Mouse (Mus musculus) forebrain, postnatal 0 days (tissue): ENCODE measurements around the gene Gtsf1l. TPM values are rescaled to one million over a fixed set of nuclear protein-coding genes. Genes with fewer than 3 reads are reported as not detected.

Experiments used
- ATAC-seq: fragments of 200-750 bp; cut with Nextera tagmentation; 2 replicates; pipeline ENCODE4 v1.8.0; 2017; ENCODE audit warnings: mild to moderate bottlenecking, moderate library complexity
- DNase-seq: peaks from one replicate; pipeline ENCODE4 v3.0.0-alpha.2; 2015
- H3K27ac ChIP-seq: fragments of 300-500 bp; sonication (generic); 2 replicates; pipeline ENCODE4 v1.5.1; 2014; ENCODE audit warnings: low read depth, mild to moderate bottlenecking, antibody characterized with exemption, low read length, moderate library complexity, mixed read lengths
- H3K27me3 ChIP-seq: fragments of 300-500 bp; sonication (generic); 2 replicates; pipeline ENCODE4 v1.6.1; 2014; ENCODE audit warnings: mild to moderate bottlenecking, low read length, mixed read lengths; ENCODE audit not compliant: insufficient read depth
- H3K36me3 ChIP-seq: fragments of 300-500 bp; sonication (generic); 2 replicates; pipeline ENCODE4 v1.6.1; 2014; ENCODE audit warnings: mild to moderate bottlenecking, moderate library complexity; ENCODE audit not compliant: insufficient read depth
- H3K4me1 ChIP-seq: fragments of 300-500 bp; sonication (generic); 2 replicates; pipeline ENCODE4 v1.6.1; 2014; ENCODE audit warnings: antibody characterized with exemption; ENCODE audit not compliant: insufficient read depth
- H3K4me2 ChIP-seq: fragments of 300-500 bp; sonication (generic); 2 replicates; pipeline ENCODE4 v1.6.1; 2014; ENCODE audit warnings: low read depth, mild to moderate bottlenecking, moderate library complexity
- H3K4me3 ChIP-seq: fragments of 300-500 bp; sonication (generic); 2 replicates; pipeline ENCODE4 v1.5.1; 2014; ENCODE audit warnings: low read depth, low read length, mixed read lengths
- H3K9ac ChIP-seq: fragments of 300-500 bp; sonication (generic); 2 replicates; pipeline ENCODE4 v1.6.1; 2014; ENCODE audit warnings: mild to moderate bottlenecking
- H3K9me3 ChIP-seq: fragments of 300-500 bp; sonication (generic); 2 replicates; pipeline ENCODE4 v1.6.1; 2016; ENCODE audit warnings: low read length
- CTCF ChIP-seq: sonication (generic); IDR thresholded peaks from 2 replicates; pipeline ENCODE4 v1.5.1; 2016; ENCODE audit warnings: antibody characterized with exemption, control low read depth, low read depth
- WGBS: fragments of 180-500 bp; shearing (Covaris S2); extraction: QIAGEN DNeasy Blood & Tissue Kit; methylation state at CpG from one replicate; pipeline ENCODE4 v1.1.7; 2014; 5-methylcytosine and 5-hydroxymethylcytosine counted together
- polyA plus RNA-seq: library from polyadenylated mRNA; unstranded; fragments of >200 nt; fragmentation: Nextera tagmentation; extraction: Ambion mirVana; gene quantifications from 2 replicates; pipeline ENCODE4 v1.2.1, GENCODE M21; 2015
- total RNA-seq: library from RNA; depleted of rRNA; stranded (reverse); fragments of >200 nt; gene quantifications from 2 replicates; pipeline ENCODE4 v1.2.3, GENCODE M21; 2014

Gtsf1l gene
- total and polyA plus RNA-seq, 2 experiments from 2014 or later = 0.31 TPM; not detected in 1

DNA sequence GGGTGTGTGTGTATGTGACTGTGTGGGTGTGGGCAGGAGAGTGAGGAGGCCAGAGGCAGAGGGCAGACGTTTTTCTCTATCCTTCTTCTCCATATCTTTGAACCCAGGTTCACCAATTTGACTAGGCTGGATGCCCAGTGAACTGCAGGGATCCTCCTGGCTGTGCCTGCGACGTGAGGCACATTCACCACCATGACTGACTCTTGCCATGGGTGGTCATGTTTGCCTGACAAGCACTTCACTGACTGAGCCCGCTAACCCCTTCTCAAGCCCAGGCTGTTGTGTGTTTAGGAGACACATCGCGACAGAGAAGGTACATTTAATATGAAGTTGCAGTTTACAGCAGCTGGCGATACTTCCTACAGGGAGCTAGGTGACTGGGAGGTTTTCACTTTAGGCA lies 14.6 kb upstream of the Gtsf1l start:
- WGBS = 46% methylated on average over 7 of the region's 7 CpGs
- ATAC-seq = no peak

DNA sequence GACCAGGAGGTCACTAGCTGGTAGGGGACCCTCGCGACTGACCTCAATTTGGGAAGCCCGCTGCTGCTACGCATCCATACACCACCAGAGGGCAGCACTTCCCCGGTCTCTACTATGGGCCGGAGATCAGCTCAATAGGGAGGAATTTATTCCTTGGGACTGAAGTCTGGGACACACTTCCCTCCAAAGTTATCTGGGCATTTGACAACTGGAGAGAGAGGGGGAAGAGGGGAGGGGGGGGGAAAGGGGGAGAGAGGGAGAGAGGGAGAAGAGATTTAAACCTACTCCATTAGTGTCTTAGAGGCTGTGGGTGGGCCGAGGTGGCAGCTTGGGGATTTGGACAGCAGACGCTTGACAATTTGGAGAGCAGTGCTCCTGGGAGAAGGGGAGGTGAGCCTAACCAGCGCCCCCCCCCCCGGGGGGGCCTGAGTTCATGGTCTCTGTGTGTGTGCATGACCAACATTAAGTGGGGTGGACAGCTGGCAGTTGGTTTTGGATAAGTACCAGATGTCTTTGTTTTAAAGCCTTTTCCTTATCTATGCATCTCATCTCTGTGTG lies 14.1 kb upstream of the Gtsf1l start:
- Histone ChIP-seq H3K9me3 (no peaks in the 10 kb centered on the region), H3K4me3 (no peak overlapping the region), H3K27ac (no peak overlapping the region), H3K27me3 (peaks cover 12% of the 10 kb centered on the region; the same call in 1 of the 2 replicates), H3K4me1 (no peaks in the 10 kb centered on the region), H3K36me3 (no peaks in the 10 kb centered on the region), H3K9ac (no peak overlapping the region), H3K4me2 (no peak overlapping the region)
- WGBS = 8% methylated on average over 10 of the region's 10 CpGs
- DNase-seq (peak; percentile 78), ATAC-seq (no peak)
- TF ChIP-seq CTCF = peak; percentile 92

More for the DNA sequence above, 14.6 kb upstream of the Gtsf1l start:
- no peak for TF ChIP-seq CTCF
- Histone ChIP-seq H3K27ac (no peak overlapping the region), H3K4me3 (no peak overlapping the region), H3K4me1 (no peaks in the 10 kb centered on the region), H3K9me3 (no peaks in the 10 kb centered on the region), H3K9ac (no peak overlapping the region), H3K36me3 (no peaks in the 10 kb centered on the region), H3K27me3 (peaks cover 12% of the 10 kb centered on the region; the same call in 1 of the 2 replicates), H3K4me2 (no peak overlapping the region)
- no peak for DNase-seq

DNA sequence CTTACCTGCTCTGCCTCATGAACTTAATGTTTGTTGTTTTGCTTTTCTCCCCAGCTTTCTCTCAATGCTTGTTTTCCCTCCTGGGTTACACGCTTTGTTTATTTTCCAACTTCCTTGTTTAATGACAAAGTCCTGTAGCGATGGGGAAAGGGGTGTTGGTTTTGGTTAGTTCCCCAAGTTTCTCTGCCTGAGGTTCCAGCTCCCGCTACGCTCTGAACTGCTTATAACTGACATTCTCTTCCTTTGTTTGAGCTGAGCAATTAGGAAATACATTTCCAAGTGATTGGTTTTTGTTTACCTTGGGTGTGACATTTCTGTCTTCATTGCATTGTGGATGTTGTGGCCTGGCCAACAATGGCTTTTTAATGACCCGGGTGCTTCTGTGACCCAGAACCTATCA lies 12.9 kb upstream of the Gtsf1l start:
- H3K27ac ChIP-seq = no peak overlapping the region
- 50% methylated on average over 5 of the region's 5 CpGs for WGBS
- H3K9me3 ChIP-seq = no peaks in the 10 kb centered on the region
- DNase-seq (no peak), ATAC-seq (no peak)
- H3K4me3 ChIP-seq = no peak overlapping the region
- no peaks in the 10 kb centered on the region for H3K4me1 ChIP-seq
- H3K4me2 ChIP-seq = no peak overlapping the region
- TF ChIP-seq CTCF = no peak
- H3K9ac ChIP-seq = no peak overlapping the region
- H3K36me3 ChIP-seq = no peaks in the 10 kb centered on the region
- H3K27me3 ChIP-seq = peaks cover 12% of the 10 kb centered on the region; the same call in 1 of the 2 replicates

DNA sequence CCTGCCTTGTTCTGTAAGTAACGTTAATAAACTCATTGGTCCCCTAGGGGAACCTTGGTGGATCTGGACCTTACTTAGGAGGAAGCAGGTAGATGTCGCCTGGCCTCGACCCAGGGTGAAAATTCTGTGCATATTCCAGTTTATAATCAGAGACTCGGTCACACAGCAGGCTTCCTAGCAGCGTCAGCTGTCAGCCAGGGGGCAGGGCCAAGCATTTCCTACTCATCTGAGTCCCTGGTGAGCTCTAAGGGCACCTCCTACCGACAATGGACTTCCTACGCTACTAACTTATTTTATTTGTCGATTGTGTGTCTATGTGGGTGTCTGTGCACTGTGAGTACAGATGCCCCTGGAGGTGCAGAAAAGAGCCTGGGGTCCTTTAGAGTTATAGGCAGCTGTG lies 12.3 kb upstream of the Gtsf1l start:
- 58% methylated on average over 8 of the region's 8 CpGs for WGBS
- no peak overlapping the region for H3K9ac ChIP-seq
- H3K4me3 ChIP-seq = no peak overlapping the region
- ATAC-seq (no peak), DNase-seq (no peak)
- H3K27ac ChIP-seq = no peak overlapping the region
- H3K27me3 ChIP-seq = peaks cover 12% of the 10 kb centered on the region; the same call in 1 of the 2 replicates
- no peaks in the 10 kb centered on the region for H3K4me1 ChIP-seq
- no peak overlapping the region for H3K4me2 ChIP-seq
- no peak for TF ChIP-seq CTCF
- no peaks in the 10 kb centered on the region for H3K9me3 ChIP-seq
- no peaks in the 10 kb centered on the region for H3K36me3 ChIP-seq

DNA sequence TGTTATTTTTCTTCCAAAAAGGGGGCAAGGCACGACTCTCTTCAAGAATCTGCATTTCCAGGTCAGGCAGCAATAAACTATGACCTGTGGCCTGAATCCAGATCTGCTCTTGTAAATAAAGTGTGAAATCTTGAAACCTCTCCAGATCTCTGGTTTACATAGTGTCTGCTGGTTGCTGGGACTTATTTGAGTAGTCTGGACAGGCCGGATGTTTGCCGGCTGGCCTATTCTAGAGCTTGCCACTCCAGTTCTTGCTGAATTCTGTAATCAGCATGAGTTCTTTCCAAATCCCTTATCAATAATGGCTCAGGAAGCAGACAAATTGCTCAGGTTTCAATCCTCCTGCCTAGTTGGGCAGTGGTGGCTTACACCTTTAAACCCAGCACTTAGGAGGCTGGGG lies 8.1 kb upstream of the Gtsf1l start:
- TF ChIP-seq CTCF = no peak
- no peaks in the 10 kb centered on the region for H3K36me3 ChIP-seq
- no peak overlapping the region for H3K27ac ChIP-seq
- no peak overlapping the region for H3K4me3 ChIP-seq
- 70% methylated on average over 3 of the region's 3 CpGs for WGBS
- no peak for ATAC-seq
- DNase-seq = no peak
- H3K4me1 ChIP-seq = no peaks in the 10 kb centered on the region
- no peak overlapping the region for H3K4me2 ChIP-seq
- H3K9me3 ChIP-seq = no peaks in the 10 kb centered on the region
- no peak overlapping the region for H3K9ac ChIP-seq
- no peaks in the 10 kb centered on the region for H3K27me3 ChIP-seq

DNA sequence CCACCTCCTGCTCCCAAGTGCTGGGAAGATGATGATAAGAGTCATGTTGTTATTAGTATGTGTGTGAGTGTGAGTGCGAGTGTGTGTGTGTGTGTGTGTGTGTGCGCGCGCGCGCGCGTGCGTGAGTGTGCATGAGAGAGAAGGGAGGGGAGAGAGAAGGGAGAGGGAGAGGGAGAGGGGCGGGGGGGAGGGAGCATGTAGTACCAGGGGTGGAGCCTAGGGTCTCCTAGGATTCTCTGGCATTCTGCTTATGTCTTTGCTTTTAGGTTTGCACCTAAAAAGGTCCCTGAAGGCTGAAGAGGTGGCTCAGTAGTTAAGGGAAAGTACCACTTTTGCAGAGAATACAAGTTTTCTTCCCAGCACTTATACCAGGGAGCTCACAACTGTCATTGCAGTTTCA lies 7.3 kb upstream of the Gtsf1l start:
- TF ChIP-seq CTCF = no peak
- H3K9ac ChIP-seq = no peak overlapping the region
- 94% methylated on average over 10 of the region's 10 CpGs for WGBS

DNA sequence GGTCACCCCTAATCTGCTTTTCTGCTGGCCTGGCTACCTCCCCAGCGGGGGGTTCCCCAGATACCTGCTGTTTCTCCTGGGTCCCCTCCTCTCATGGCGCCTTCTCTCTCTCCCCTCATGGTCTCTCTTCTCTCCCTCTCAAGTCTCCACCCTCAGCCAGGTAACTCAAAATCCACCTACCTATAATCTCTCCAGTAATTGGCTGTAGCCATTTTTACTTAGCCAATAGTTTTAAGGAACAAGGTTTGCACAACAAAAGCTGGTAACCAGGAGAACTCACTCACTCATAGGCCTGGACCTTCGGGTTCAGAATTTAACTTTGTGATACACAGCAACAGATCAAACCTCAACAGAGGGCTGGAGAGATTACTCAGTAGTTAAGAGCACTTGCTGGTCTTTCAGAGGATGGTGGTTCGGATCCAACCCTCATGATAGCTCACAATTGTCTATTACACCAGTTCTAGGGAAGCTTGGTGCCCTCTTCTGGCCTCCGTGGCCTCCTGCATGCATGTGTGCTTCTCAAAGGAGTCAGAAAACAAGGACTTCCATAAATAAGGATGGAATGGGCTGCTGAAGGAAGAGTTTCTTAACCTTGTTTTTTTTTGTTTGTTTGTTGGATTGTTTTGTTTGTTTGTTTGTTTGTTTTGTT lies 1.9 kb upstream of the Gtsf1l start:
- WGBS = 75% methylated on average over 5 of the region's 5 CpGs
- Histone ChIP-seq H3K9me3 (no peaks in the 10 kb centered on the region), H3K4me1 (no peaks in the 10 kb centered on the region), H3K4me3 (no peak overlapping the region), H3K27ac (no peak overlapping the region), H3K27me3 (no peaks in the 10 kb centered on the region), H3K4me2 (no peak overlapping the region), H3K36me3 (no peaks in the 10 kb centered on the region), H3K9ac (no peak overlapping the region)
- peak; percentile 34 for TF ChIP-seq CTCF
- ATAC-seq (no peak), DNase-seq (no peak)

More for the DNA sequence above, 7.3 kb upstream of the Gtsf1l start:
- Histone ChIP-seq H3K36me3 (no peaks in the 10 kb centered on the region), H3K27me3 (no peaks in the 10 kb centered on the region), H3K4me2 (no peak overlapping the region), H3K4me1 (no peaks in the 10 kb centered on the region), H3K27ac (no peak overlapping the region), H3K9me3 (no peaks in the 10 kb centered on the region), H3K4me3 (no peak overlapping the region)
- DNase-seq (no peak), ATAC-seq (no peak)
